Mouse (Mus musculus) cerebellum, adult (tissue): ENCODE data around the gene Cacng3.
A peak's percentile ranks its signal among the peaks of the same experiment; 100 is the strongest.

Experiments used
- ATAC-seq: cut with Nextera tagmentation; 2 replicates; pipeline ENCODE4 v1.9.2; 2017; ENCODE audit warnings: mild to moderate bottlenecking, moderate library complexity, mixed read lengths; ENCODE audit not compliant: insufficient number of reproducible peaks, low FRiP score, low TSS enrichment

Cacng3 gene

GRCm38 (mm10) chr7:122670442-122670872, at the start of gene Cacng3:
Gene Cacng3 (plus strand): TSS chr7:122670492.
- ATAC-seq, result no peak

- peak; percentile 40; the same call in 1 of the 2 replicates for ATAC-seq
Measured at GRCm38 (mm10) chr7:122622125-122622774, 48.0 kb upstream of the Cacng3 start.

GRCm38 (mm10) chr7:122623753-122624152, 46.5 kb upstream of the Cacng3 start:
- ATAC-seq, result no peak

GRCm38 (mm10) chr7:122628050-122628449, 42.2 kb upstream of the Cacng3 start:
- no peak for ATAC-seq

- no peak for ATAC-seq
Measured at GRCm38 (mm10) chr7:122630386-122630785, 39.9 kb upstream of the Cacng3 start.

- ATAC-seq, result no peak
Measured at GRCm38 (mm10) chr7:122631151-122631550, 39.1 kb upstream of the Cacng3 start.

GRCm38 (mm10) chr7:122632946-122633345, 37.3 kb upstream of the Cacng3 start:
- no peak for ATAC-seq

- no peak for ATAC-seq
Measured at GRCm38 (mm10) chr7:122633463-122633862, 36.8 kb upstream of the Cacng3 start.

- ATAC-seq, result no peak
Measured at GRCm38 (mm10) chr7:122643676-122644075, 26.6 kb upstream of the Cacng3 start.

- no peak for ATAC-seq
Measured at GRCm38 (mm10) chr7:122649306-122649705, 21.0 kb upstream of the Cacng3 start.

GRCm38 (mm10) chr7:122652523-122652922, 17.8 kb upstream of the Cacng3 start:
- no peak for ATAC-seq

GRCm38 (mm10) chr7:122656671-122657070, 13.6 kb upstream of the Cacng3 start:
- no peak for ATAC-seq

GRCm38 (mm10) chr7:122657423-122658126, 12.7 kb upstream of the Cacng3 start:
- ATAC-seq, result no peak

- ATAC-seq, result no peak
Measured at GRCm38 (mm10) chr7:122665311-122666049, 4.8 kb upstream of the Cacng3 start.

- ATAC-seq, result no peak
Measured at GRCm38 (mm10) chr7:122667903-122668302, 2.4 kb upstream of the Cacng3 start.

- ATAC-seq, result no peak
Measured at GRCm38 (mm10) chr7:122670873-122671641, 765 bp downstream of the Cacng3 start.

GRCm38 (mm10) chr7:122672981-122673380, 2.7 kb downstream of the Cacng3 start:
- no peak for ATAC-seq

- ATAC-seq, result no peak
Measured at GRCm38 (mm10) chr7:122675207-122675606, 4.9 kb downstream of the Cacng3 start.

- no peak for ATAC-seq
Measured at GRCm38 (mm10) chr7:122701751-122702150, 31.5 kb downstream of the Cacng3 start.

- no peak for ATAC-seq
Measured at GRCm38 (mm10) chr7:122702443-122702842, 32.2 kb downstream of the Cacng3 start.
